Mouse (Mus musculus) liver, embryonic 16.5 days (tissue): ENCODE results near the gene Tmem100. TPM values are rescaled to one million over a fixed set of nuclear protein-coding genes. Genes with fewer than 3 reads are reported as not detected.

Source experiments
- ATAC-seq: fragments of 200-750 bp; cut with Nextera tagmentation; 2 replicates; pipeline ENCODE4 v1.8.0; 2017; ENCODE audit warnings: low read depth, mild to moderate bottlenecking, moderate number of reproducible peaks, moderate library complexity
- H3K27ac ChIP-seq: fragments of 300-500 bp; sonication (generic); 2 replicates; pipeline ENCODE4 v1.5.1; 2014; ENCODE audit warnings: mild to moderate bottlenecking, low read length
- H3K27me3 ChIP-seq: fragments of 300-500 bp; sonication (generic); 2 replicates; pipeline ENCODE4 v1.6.1; 2014; ENCODE audit warnings: low read depth, low read length, mixed read lengths; ENCODE audit not compliant: control insufficient read depth, insufficient read depth
- H3K36me3 ChIP-seq: fragments of 300-500 bp; sonication (generic); 2 replicates; pipeline ENCODE4 v1.6.1; 2014; ENCODE audit warnings: mild to moderate bottlenecking; ENCODE audit not compliant: control insufficient read depth, insufficient read depth
- H3K4me1 ChIP-seq: fragments of 300-500 bp; sonication (generic); 2 replicates; pipeline ENCODE4 v1.6.1; 2014; ENCODE audit warnings: low read depth, low read length, mixed read lengths; ENCODE audit not compliant: control insufficient read depth
- H3K4me2 ChIP-seq: fragments of 300-500 bp; sonication (generic); 2 replicates; pipeline ENCODE4 v1.6.1; 2014; ENCODE audit warnings: low read depth, low read length, mixed read lengths
- H3K4me3 ChIP-seq: fragments of 300-500 bp; sonication (generic); 2 replicates; pipeline ENCODE4 v1.5.1; 2014; ENCODE audit warnings: low read depth, mild to moderate bottlenecking, low read length
- H3K9ac ChIP-seq: fragments of 300-500 bp; sonication (generic); 2 replicates; pipeline ENCODE4 v1.6.1; 2014; ENCODE audit warnings: low read depth, low read length
- H3K9me3 ChIP-seq: fragments of 300-500 bp; sonication (generic); replicated peaks from 2 replicates; pipeline ENCODE4 v1.6.1; 2016; ENCODE audit warnings: low read length; ENCODE audit not compliant: control insufficient read depth
- WGBS: fragments of 180-500 bp; shearing (Covaris S2); extraction: QIAGEN DNeasy Blood & Tissue Kit; methylation state at CpG from one replicate; pipeline ENCODE4 v1.1.7; 2014; ENCODE audit not compliant: insufficient replicate concordance; 5-methylcytosine and 5-hydroxymethylcytosine counted together
- polyA plus RNA-seq: library from polyadenylated mRNA; unstranded; fragments of >200 nt; fragmentation: Nextera tagmentation; extraction: Ambion mirVana; gene quantifications from 2 replicates; pipeline ENCODE4 v1.2.1, GENCODE M21; 2015

Gene Tmem100
- polyA plus RNA-seq, 1 experiment from 2014 or later = 0.45 TPM

DNA sequence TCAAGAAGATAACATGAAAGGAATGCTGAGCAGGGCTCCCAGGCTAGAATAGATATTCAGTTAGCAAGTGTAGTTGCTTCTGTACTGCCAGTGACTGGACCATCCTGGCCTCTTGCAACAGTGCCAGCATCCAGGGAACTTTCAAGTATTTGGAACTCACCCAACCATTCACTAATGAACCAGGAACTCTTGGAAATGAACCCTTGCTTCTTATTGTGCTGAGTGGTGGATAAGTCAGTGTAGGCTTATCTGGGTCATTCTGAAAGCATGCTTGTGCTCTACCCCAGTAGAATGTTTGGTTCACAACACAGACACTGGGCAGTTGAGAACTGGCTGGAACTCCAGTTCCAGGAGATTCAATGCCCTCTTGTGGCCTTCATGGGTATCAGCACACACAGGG lies 29.1 kb downstream of the Tmem100 start:
- H3K36me3 ChIP-seq = no peaks in the 10 kb centered on the region
- H3K27ac ChIP-seq = no peak overlapping the region
- H3K4me1 ChIP-seq = no peaks in the 10 kb centered on the region
- no peak overlapping the region for H3K4me2 ChIP-seq
- no peaks in the 10 kb centered on the region for H3K9me3 ChIP-seq
- H3K9ac ChIP-seq = no peak overlapping the region
- H3K27me3 ChIP-seq = no peaks in the 10 kb centered on the region
- no peak for ATAC-seq
- H3K4me3 ChIP-seq = no peak overlapping the region

DNA sequence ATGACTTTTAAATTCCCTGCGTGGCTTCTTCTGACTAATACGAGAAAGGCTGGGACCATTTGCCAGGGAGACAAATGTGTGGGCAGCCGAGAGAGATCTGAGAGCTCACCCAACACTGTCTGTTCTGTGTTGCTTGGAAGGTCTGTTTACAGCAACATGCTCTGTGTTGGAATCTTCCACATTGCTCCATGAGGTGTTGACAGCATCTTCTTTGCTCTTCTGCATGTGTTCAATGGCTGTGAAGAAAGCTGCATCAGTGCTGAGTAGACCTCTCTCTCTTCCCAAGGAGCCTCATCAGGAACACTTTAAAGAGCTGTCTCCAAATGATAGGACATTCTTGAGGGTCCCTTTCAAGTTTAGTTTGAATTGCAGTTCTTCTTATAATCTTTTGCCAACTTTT lies 32.5 kb downstream of the Tmem100 start:
- H3K9me3 ChIP-seq = no peaks in the 10 kb centered on the region
- no peak for ATAC-seq
- no peak overlapping the region for H3K4me2 ChIP-seq
- no peak overlapping the region for H3K9ac ChIP-seq
- WGBS = 56% methylated on average over 3 of the region's 3 CpGs
- no peaks in the 10 kb centered on the region for H3K27me3 ChIP-seq
- no peak overlapping the region for H3K27ac ChIP-seq
- H3K36me3 ChIP-seq = no peaks in the 10 kb centered on the region
- H3K4me3 ChIP-seq = no peak overlapping the region
- H3K4me1 ChIP-seq = no peaks in the 10 kb centered on the region

DNA sequence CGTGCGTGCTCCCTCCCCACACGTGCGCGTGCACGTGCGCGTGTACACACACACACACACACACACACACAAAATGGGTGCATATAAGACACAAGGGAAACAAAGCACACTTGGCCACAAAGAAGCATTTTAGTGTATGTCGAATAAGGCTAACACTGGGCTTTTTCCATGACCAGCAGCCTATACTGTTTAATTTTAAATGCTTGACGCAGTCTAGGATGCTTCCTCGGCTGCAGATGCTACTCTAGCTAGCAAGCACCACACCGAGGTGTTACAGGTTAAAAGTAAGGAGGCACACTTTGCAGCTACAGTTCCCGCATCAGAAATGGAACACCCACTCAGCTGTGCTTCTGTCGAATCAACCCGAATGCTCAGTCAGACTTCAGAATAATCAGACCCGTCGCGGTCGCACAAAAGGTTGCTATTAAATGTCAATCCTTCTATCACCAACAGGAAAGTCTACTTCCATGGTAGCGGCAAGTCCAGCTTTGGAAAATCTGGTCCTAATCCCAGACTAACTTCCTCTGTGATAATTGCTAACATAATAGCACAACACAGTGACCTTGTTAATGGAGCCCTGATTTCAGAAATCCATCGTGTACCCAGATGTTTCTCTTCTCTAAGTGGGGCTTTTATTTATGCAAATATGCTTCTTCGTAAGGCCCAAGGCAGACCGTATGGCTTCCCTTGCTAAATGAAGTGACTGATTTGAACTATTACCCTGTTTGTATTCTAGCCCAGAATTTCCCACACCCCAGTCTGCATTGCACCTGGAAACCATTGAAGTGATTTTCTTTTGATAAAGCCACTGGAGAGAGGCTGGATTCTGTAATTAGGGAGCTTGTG lies 36.5 kb downstream of the Tmem100 start:
- no peaks in the 10 kb centered on the region for H3K27me3 ChIP-seq
- H3K4me2 ChIP-seq = no peak overlapping the region
- H3K4me3 ChIP-seq = no peak overlapping the region
- H3K9me3 ChIP-seq = no peaks in the 10 kb centered on the region
- 77% methylated on average over 23 of the region's 23 CpGs for WGBS
- no peak overlapping the region for H3K9ac ChIP-seq
- H3K4me1 ChIP-seq = no peaks in the 10 kb centered on the region
- H3K36me3 ChIP-seq = no peaks in the 10 kb centered on the region
- no peak for ATAC-seq
- no peak overlapping the region for H3K27ac ChIP-seq

DNA sequence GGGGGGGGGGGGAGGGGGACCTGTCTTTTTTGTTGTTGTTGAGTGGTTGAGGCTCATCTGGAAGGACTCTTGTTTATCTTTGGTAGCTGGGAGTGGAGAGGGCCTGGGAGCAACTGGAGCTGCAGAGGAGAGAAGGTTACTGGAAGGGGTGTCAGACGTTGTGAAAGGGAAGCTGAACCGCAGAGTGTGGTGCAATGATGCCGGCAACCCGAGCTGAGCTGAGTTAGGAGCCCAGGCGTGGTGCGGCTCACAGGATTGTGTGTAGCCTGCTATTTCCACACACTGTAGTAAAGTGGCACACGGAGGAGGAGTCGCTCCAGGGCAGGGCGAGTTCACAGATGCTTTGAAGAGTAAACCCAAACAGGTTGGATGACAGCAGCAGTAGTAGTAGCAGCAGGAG lies 41.6 kb downstream of the Tmem100 start:
- no peaks in the 10 kb centered on the region for H3K27me3 ChIP-seq
- H3K36me3 ChIP-seq = no peaks in the 10 kb centered on the region
- H3K4me3 ChIP-seq = no peak overlapping the region
- no peak overlapping the region for H3K4me2 ChIP-seq
- H3K9me3 ChIP-seq = no peaks in the 10 kb centered on the region
- 20% methylated on average over 9 of the region's 9 CpGs for WGBS
- no peak overlapping the region for H3K27ac ChIP-seq
- no peak overlapping the region for H3K9ac ChIP-seq
- peak; percentile 71 for ATAC-seq
- no peaks in the 10 kb centered on the region for H3K4me1 ChIP-seq

DNA sequence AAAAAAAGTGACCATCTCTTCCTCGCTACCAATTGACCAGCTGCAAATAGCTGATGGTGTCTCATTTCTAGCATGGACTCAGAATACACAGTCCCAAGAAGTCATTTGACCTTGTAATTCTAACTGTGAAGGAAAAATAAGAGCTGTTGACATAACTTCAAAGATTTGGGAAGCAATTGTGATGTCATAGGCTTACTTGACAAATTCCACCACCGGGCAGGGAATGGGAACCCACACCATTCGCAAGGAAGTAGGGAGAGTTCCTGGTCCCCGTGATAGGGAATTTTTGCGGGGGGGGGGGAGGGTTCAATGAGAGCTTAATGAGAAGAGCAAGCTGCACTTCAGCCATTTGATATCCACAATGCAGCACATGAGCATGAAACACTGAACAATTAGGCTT lies 43.1 kb downstream of the Tmem100 start:
- no peaks in the 10 kb centered on the region for H3K27me3 ChIP-seq
- H3K4me3 ChIP-seq = no peak overlapping the region
- 52% methylated on average over 5 of the region's 5 CpGs for WGBS
- ATAC-seq = no peak
- no peaks in the 10 kb centered on the region for H3K9me3 ChIP-seq
- no peak overlapping the region for H3K9ac ChIP-seq
- no peaks in the 10 kb centered on the region for H3K4me1 ChIP-seq
- H3K4me2 ChIP-seq = no peak overlapping the region
- no peaks in the 10 kb centered on the region for H3K36me3 ChIP-seq
- no peak overlapping the region for H3K27ac ChIP-seq

DNA sequence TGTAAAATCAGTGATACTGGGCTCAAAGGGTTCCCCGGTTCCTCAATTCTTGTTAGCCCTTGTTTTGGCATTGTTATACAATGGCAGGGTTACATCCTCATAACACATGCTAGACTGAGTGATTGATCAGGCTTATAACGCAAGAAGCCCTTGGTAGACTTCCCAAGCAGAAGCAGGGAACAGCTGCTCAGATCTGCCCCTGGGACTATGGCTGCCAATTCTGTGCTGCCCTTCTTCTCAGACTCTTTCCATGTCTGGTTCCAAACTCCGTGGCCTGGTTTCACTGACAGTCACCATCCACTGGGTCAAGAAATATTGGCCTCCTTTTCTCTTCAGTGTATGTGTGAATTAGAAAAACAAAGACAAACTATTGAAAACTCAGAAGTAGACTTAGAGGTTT lies 46.5 kb downstream of the Tmem100 start:
- WGBS = 59% methylated on average over 3 of the region's 3 CpGs
- H3K36me3 ChIP-seq = no peaks in the 10 kb centered on the region
- ATAC-seq = no peak
- H3K4me2 ChIP-seq = no peak overlapping the region
- H3K4me3 ChIP-seq = no peak overlapping the region
- no peak overlapping the region for H3K9ac ChIP-seq
- H3K27me3 ChIP-seq = no peaks in the 10 kb centered on the region
- H3K4me1 ChIP-seq = no peaks in the 10 kb centered on the region
- no peak overlapping the region for H3K27ac ChIP-seq
- H3K9me3 ChIP-seq = no peaks in the 10 kb centered on the region

DNA sequence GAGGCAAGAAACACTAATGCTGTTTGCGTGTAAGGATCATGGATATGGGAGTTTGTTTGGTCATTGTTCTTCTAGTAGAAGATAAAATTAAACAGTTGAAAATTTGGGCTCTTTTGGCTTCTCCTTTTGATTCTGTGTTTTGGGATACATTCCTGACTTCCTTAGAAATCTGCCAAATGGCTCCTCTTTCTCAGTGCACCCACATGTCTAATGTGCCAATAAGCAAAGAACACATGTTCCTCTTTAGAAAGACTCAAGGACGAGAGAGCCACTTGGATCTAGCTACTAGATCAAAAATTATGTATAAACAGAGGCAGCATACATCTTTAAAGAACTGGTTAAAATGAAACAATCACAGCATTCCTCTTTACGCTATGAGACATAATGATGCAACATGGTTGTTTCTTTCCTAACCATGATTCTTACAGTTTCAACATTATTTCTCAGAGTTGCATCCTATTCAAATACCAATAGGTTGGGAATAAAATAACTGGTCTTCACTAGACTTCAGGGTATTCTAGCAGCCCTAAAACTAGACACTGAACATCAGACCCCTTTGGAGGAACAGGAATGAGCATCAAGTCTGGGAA lies 50.6 kb downstream of the Tmem100 start:
- no peak for ATAC-seq
- H3K4me3 ChIP-seq = no peak overlapping the region
- H3K9me3 ChIP-seq = no peaks in the 10 kb centered on the region
- H3K27me3 ChIP-seq = no peaks in the 10 kb centered on the region
- no peak overlapping the region for H3K9ac ChIP-seq
- H3K36me3 ChIP-seq = no peaks in the 10 kb centered on the region
- WGBS = 58% methylated on average over 3 of the region's 3 CpGs
- no peak overlapping the region for H3K4me2 ChIP-seq
- no peaks in the 10 kb centered on the region for H3K4me1 ChIP-seq
- no peak overlapping the region for H3K27ac ChIP-seq

DNA sequence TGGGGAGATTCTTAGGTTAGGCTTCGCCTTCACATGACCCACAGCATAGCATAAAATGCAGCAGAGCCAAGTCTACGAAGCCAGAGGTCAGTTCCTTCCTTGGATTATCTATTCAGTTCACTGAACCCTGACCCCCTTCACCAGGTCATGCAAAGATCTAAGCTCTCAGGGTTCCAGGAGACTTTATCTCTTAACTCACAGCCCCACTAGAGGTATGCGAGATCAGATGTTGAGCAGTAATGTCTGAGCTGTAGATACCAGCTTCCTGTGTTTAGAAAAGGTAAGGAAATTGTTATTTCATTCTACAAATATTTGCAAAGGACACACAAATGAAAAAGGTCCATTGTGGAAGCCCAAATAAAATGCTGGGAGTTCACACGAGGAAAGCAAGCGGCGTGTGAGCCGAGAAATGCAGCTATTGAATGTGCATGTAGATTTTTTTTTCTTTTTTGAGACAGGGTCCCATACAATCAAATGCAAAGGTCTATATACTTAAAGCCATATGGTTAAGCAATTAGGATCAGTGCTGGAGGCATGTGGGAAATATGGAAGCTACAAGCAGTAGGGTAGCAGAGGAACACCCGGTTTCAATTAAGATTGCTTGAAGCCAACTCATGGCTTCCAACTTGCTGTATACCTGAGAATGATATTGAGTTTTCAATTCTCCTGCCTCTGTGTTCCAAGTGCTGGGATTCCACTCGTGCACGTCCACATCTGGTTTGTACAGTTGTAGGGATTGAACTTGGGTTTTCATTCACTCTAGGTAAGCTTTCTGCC lies 51.9 kb downstream of the Tmem100 start:
- no peaks in the 10 kb centered on the region for H3K36me3 ChIP-seq
- H3K9me3 ChIP-seq = no peaks in the 10 kb centered on the region
- no peak overlapping the region for H3K27ac ChIP-seq
- H3K4me2 ChIP-seq = no peak overlapping the region
- H3K4me3 ChIP-seq = no peak overlapping the region
- no peak for ATAC-seq
- 63% methylated on average over 10 of the region's 10 CpGs for WGBS
- H3K27me3 ChIP-seq = no peaks in the 10 kb centered on the region
- no peak overlapping the region for H3K9ac ChIP-seq
- H3K4me1 ChIP-seq = no peaks in the 10 kb centered on the region

DNA sequence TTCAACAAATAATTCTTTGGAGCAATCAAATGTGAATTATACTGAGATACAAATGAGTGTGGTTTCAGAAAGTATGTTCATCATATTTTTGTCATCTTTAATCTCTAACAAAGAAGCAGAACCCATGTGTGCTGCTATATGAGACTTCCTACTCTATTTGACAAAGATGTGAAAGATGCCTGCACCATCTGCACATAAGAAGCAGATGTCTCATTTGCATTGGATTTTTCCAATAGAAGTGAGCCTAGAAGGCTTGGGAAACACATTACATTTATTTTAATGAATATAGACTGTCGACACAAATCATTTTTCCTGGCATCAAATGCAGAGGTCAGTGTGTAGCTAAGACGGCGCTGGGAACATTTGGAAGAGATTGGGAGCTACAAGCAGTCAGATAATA lies 52.9 kb downstream of the Tmem100 start:
- H3K4me2 ChIP-seq = no peak overlapping the region
- H3K9ac ChIP-seq = no peak overlapping the region
- no peaks in the 10 kb centered on the region for H3K9me3 ChIP-seq
- H3K27me3 ChIP-seq = no peaks in the 10 kb centered on the region
- no peaks in the 10 kb centered on the region for H3K36me3 ChIP-seq
- H3K4me3 ChIP-seq = no peak overlapping the region
- ATAC-seq = no peak
- 59% methylated on average over 3 of the region's 3 CpGs for WGBS
- H3K27ac ChIP-seq = no peak overlapping the region
- H3K4me1 ChIP-seq = no peaks in the 10 kb centered on the region
